Mouse (Mus musculus) ES-Bruce4 (cell line): ENCODE data around the gene Slirp.

Source experiments
- CTCF ChIP-seq: IDR thresholded peaks from one replicate; pipeline ENCODE4 v1.8.1; 2011; ENCODE audit warnings: low read depth, low read length
- EP300 ChIP-seq: IDR thresholded peaks from 2 replicates; pipeline ENCODE4 v1.6.1; 2011; ENCODE audit warnings: low read depth, low read length; ENCODE audit not compliant: insufficient read depth
- POLR2A ChIP-seq: IDR thresholded peaks from one replicate; pipeline ENCODE4 v1.8.1; 2011; ENCODE audit warnings: low read length; ENCODE audit not compliant: insufficient read depth

DNA sequence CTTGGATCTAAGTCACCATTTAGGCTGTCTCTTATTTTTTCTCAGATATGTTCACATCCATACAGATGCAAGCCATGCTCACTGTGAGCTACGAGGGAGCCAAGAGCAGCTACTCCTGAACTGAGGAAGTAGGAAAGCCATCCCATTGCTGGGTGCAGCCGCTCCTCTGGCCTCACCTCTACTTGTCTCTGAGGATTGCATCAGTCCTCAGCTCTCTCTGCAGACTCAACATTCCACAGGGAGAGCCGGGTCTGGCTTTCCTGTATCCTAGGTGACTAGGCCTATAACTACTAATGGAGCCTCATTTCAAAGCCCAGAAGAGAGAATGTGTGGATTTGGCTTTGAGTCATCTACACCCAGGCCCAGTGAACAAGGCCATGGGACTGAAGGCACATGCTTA lies 38.0 kb upstream of the Slirp start:
- TF ChIP-seq POLR2A (no peak), CTCF (no peak), EP300 (no peak)
